ENCODE assay signal across 21 mouse cellular contexts in the genomic region with DNA sequence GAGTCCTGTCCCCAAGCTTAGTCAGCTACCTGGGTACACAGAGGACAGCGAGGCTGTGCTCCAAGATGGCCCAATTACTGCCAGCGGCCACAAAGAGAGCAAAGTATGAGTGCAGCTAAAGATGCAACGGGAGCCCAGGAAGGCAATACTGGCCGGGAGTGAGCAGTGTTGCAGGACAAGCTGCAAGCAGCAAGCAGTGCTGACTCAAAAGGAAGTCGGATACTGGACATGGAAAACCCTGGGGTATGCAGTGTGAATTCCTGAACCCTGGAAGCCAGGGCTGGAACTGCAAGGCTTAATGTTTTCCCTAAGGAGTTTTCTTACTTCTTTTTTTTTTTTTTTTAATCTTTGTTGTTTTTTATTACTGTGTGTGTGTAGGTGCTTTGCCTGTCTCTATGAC.
"Had no signal": no experiment of that assay in that cellular context is flagged by ENCODE, and none has a peak within 500 bp of the region (broad histone marks: within the 10 kb centered on the region; RNA-seq: fewer than 3 reads in every experiment).

No protein-coding gene starts in this region.

- H3K9me3 ChIP-seq: liver, embryonic 13.5 days; lung, embryonic 15.5 days; midbrain, embryonic 10.5 days; midbrain, embryonic 15.5 days; neural tube, embryonic 12.5 days; neural tube, embryonic 15.5 days had no signal

- H3K4me2 ChIP-seq: liver, embryonic 13.5 days; lung, embryonic 15.5 days; midbrain, embryonic 15.5 days; neural tube, embryonic 12.5 days; neural tube, embryonic 15.5 days had no signal

- H3K4me1 ChIP-seq: midbrain, embryonic 15.5 days had no signal

- H3K27me3 ChIP-seq: liver, embryonic 13.5 days; lung, embryonic 15.5 days; midbrain, embryonic 15.5 days; neural tube, embryonic 15.5 days had no signal

- ATAC-seq: intestine, embryonic 16.5 days; midbrain, embryonic 15.5 days had no signal

- DNase-seq: kidney, adult 18-20 months; layer of hippocampus, postnatal 36 days; liver, embryonic 13.5 days; lung, postnatal 10 days; lung, postnatal 36 days; right cerebral cortex, adult 18-20 months; right cerebral cortex, postnatal 14 days; right cerebral cortex, postnatal 4 days; thymus, adult 2 months; thymus, postnatal 14 days; thymus, postnatal 4 days had no signal

- H3K4me3 ChIP-seq: left cerebral cortex, adult 2 months; liver, embryonic 13.5 days; lung, embryonic 15.5 days; megakaryocyte, embryonic 14.5 days; midbrain, embryonic 10.5 days; midbrain, embryonic 15.5 days; neural tube, embryonic 12.5 days; neural tube, embryonic 15.5 days had no signal

- H3K27ac ChIP-seq: kidney, postnatal 0 days; left cerebral cortex, adult 2 months; liver, embryonic 13.5 days; lung, embryonic 15.5 days; midbrain, embryonic 10.5 days; midbrain, embryonic 15.5 days; neural tube, embryonic 12.5 days; neural tube, embryonic 15.5 days; stomach, postnatal 0 days had no signal

- H3K36me3 ChIP-seq: liver, embryonic 13.5 days; lung, embryonic 15.5 days; midbrain, embryonic 10.5 days; midbrain, embryonic 15.5 days; neural tube, embryonic 12.5 days; neural tube, embryonic 15.5 days had no signal

- H3K9ac ChIP-seq: liver, embryonic 13.5 days; lung, embryonic 15.5 days; midbrain, embryonic 15.5 days; neural tube, embryonic 12.5 days; neural tube, embryonic 15.5 days had no signal
